Mouse (Mus musculus): Measurements from ENCODE around the gene Ccnt1.

DNA sequence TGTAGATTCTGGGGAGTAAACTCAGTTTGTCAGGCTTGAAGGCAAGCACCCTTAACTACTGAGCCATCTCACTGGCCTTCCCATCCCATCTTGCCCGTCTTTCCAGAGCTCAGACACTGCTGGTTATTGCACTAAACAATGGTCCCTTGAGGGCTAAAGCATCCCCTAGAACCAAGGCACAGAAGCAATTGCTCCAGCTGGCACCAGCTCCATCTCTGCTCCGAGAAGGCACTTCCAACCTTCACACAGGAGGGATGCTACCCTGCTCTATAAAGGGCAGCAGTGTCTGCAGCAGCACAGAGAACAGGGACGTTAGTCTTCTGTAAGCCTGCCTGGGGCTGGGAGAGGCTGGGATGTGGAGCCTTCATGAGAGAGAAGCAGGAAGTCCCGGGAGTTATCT is 78.6 kb downstream of the Ccnt1 start, which contains the start of gene Olfr279:
- TF ChIP-seq CTCF (IDR thresholded peaks at IDR 0.05; ENCODE audit: low read depth): no peak
- no peak for TF ChIP-seq EP300 (optimal IDR thresholded peaks at IDR 0.05)
